Mouse (Mus musculus) stomach, embryonic 14.5 days (tissue): ENCODE data around the gene Gm9964. TPM values are rescaled to one million over a fixed set of nuclear protein-coding genes. Genes with fewer than 3 reads are reported as not detected.
"Not testable (repeated sequence)": the region's sequence is repeated elsewhere in the genome, so short reads cannot be mapped to it uniquely, and the experiment has no call there.

Experiments used
- ATAC-seq: fragments of 200-750 bp; cut with Nextera tagmentation; 2 replicates; pipeline ENCODE4 v1.8.0; 2017; ENCODE audit warnings: low read depth, moderate TSS enrichment; ENCODE audit not compliant: insufficient number of reproducible peaks, insufficient read depth, low FRiP score
- H3K27ac ChIP-seq: fragments of 300-500 bp; sonication (generic); 2 replicates; pipeline ENCODE4 v1.5.1; 2014; ENCODE audit warnings: mild to moderate bottlenecking, low read length, moderate library complexity, mixed read lengths
- H3K27me3 ChIP-seq: fragments of 300-500 bp; sonication (generic); 2 replicates; pipeline ENCODE4 v1.6.1; 2014; ENCODE audit warnings: low read length, control low read depth, mixed read lengths; ENCODE audit not compliant: control insufficient read depth, insufficient read depth
- H3K36me3 ChIP-seq: fragments of 300-500 bp; sonication (generic); 2 replicates; pipeline ENCODE4 v1.6.1; 2014; ENCODE audit warnings: mild to moderate bottlenecking, control low read depth, low read length, moderate library complexity, mixed read lengths; ENCODE audit not compliant: control insufficient read depth, insufficient read depth
- H3K4me1 ChIP-seq: fragments of 300-500 bp; sonication (generic); 2 replicates; pipeline ENCODE4 v1.6.1; 2014; ENCODE audit warnings: low read length, control low read depth, mixed read lengths; ENCODE audit not compliant: control insufficient read depth, insufficient read depth
- H3K4me2 ChIP-seq: fragments of 300-500 bp; sonication (generic); replicated peaks from 2 replicates; pipeline ENCODE4 v1.6.1; 2014; ENCODE audit warnings: low read depth, low read length, control low read depth
- H3K4me3 ChIP-seq: fragments of 300-500 bp; sonication (generic); 2 replicates; pipeline ENCODE4 v1.5.1; 2014; ENCODE audit warnings: low read depth, low read length, control low read depth
- H3K9ac ChIP-seq: fragments of 300-500 bp; sonication (generic); replicated peaks from 2 replicates; pipeline ENCODE4 v1.6.1; 2014; ENCODE audit warnings: low read depth, mild to moderate bottlenecking, control low read depth, low read length, moderate library complexity, mixed read lengths
- H3K9me3 ChIP-seq: fragments of 300-500 bp; sonication (generic); 2 replicates; pipeline ENCODE4 v1.6.1; 2016; ENCODE audit warnings: low read depth, low read length, control low read depth; ENCODE audit not compliant: control insufficient read depth
- WGBS: fragments of 180-500 bp; shearing (Covaris S2); extraction: QIAGEN DNeasy Blood & Tissue Kit; methylation state at CpG from one replicate; pipeline ENCODE4 v1.1.7; 2014; 5-methylcytosine and 5-hydroxymethylcytosine counted together
- polyA plus RNA-seq: library from polyadenylated mRNA; unstranded; fragments of >200 nt; fragmentation: Nextera tagmentation; extraction: Ambion mirVana; gene quantifications from 2 replicates; pipeline ENCODE4 v1.2.1, GENCODE M21; 2014

The Gm9964 gene
- polyA plus RNA-seq, 1 experiment from 2014 or later, result not detected

- Histone ChIP-seq H3K4me3 (no peak overlapping the region), H3K9ac (no peak overlapping the region), H3K4me1 (0 out of 2 replicates have a peak, but pooled peaks cover 10% of the 10 kb centered on the region), H3K9me3 (no peaks in the 10 kb centered on the region), H3K27ac (no peak overlapping the region), H3K4me2 (no peak overlapping the region), H3K36me3 (no peaks in the 10 kb centered on the region), H3K27me3 (no peaks in the 10 kb centered on the region)
- ATAC-seq, result no peak
- 48% methylated on average over 5 of the region's 5 CpGs for WGBS
These were observed 15.3 kb downstream of the Gm9964 start for GRCm38 (mm10) chr11:79281396-79281795.

- Histone ChIP-seq H3K36me3 (no peaks in the 10 kb centered on the region), H3K4me3 (no peak overlapping the region), H3K4me1 (0 out of 2 replicates have a peak, but pooled peaks cover 10% of the 10 kb centered on the region), H3K9ac (no peak overlapping the region), H3K27me3 (no peaks in the 10 kb centered on the region), H3K4me2 (no peak overlapping the region), H3K9me3 (no peaks in the 10 kb centered on the region), H3K27ac (peak overlapping the region; percentile 75)
- ATAC-seq, result peak; percentile 56; the same call in 1 of the 2 replicates
- 28% methylated on average over 2 of the region's 2 CpGs for WGBS
These were observed 16.8 kb downstream of the Gm9964 start for GRCm38 (mm10) chr11:79279732-79280405.

GRCm38 (mm10) chr11:79273757-79274156 lies 22.9 kb downstream of the Gm9964 start:
- Histone ChIP-seq H3K9me3 (no peaks in the 10 kb centered on the region), H3K4me1 (0 out of 2 replicates have a peak, but pooled peaks cover 4% of the 10 kb centered on the region), H3K4me2 (no peak overlapping the region), H3K9ac (no peak overlapping the region), H3K27me3 (no peaks in the 10 kb centered on the region), H3K4me3 (no peak overlapping the region), H3K27ac (0 out of 2 replicates have a peak overlapping the region, but pooled peaks have one; percentile 13), H3K36me3 (no peaks in the 10 kb centered on the region)
- no peak for ATAC-seq
- 45% methylated on average over 4 of the region's 4 CpGs for WGBS

DNA sequence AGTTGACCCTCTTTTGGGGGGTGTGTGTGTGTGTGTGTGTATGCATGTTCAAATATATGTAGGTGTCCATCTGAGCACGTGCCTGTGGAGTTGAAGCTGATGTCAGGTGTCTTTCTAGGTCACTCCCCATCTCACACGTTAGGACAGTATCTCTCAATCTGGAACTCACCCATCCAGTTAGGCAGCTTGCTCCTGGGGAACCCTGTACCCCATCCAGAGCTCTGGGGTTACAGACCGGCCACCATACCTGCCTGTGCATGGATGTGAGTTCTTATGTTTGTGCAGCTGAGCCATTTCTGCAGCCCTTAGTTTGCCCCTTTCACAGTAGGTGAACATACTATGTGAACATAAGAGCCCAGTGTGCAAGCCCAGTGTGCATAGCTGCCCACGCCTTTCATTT lies 23.7 kb downstream of the Gm9964 start:
- 0 out of 2 replicates have a peak, but pooled peaks have one; percentile 23 for ATAC-seq
- no peak overlapping the region for H3K4me2 ChIP-seq
- no peak overlapping the region for H3K9ac ChIP-seq
- 51% methylated on average over 4 of the region's 4 CpGs for WGBS
- no peak overlapping the region for H3K27ac ChIP-seq
- no peak overlapping the region for H3K4me3 ChIP-seq
- no peaks in the 10 kb centered on the region for H3K36me3 ChIP-seq
- H3K4me1 ChIP-seq, result 0 out of 2 replicates have a peak, but pooled peaks cover 4% of the 10 kb centered on the region
- H3K9me3 ChIP-seq, result no peaks in the 10 kb centered on the region
- H3K27me3 ChIP-seq, result no peaks in the 10 kb centered on the region

DNA sequence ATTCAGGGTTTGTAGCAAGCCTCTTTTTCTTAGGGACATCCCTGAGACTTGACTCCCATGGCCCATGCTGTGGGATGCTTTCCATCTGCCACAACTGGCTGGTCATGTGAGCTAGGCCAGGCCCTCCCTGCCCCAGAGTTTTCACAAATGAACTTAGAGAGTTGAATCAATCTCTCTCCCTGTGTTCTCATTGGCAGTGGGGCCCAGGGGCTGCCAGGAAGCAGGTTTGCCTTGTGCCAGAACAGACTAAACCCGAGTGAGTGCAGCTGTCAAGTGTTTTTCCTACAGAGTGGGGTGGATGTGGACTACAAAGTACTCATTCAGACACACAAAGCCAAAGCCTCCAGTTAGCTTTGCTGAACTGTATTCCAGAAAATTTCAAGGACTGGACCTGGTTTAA lies 29.5 kb downstream of the Gm9964 start:
- H3K36me3 ChIP-seq, result no peaks in the 10 kb centered on the region
- peaks cover 7% of the 10 kb centered on the region; the same call in 1 of the 2 replicates for H3K4me1 ChIP-seq
- H3K9me3 ChIP-seq, result no peaks in the 10 kb centered on the region
- H3K9ac ChIP-seq, result no peak overlapping the region
- ATAC-seq, result peak; percentile 78; the same call in 1 of the 2 replicates
- peak overlapping the region; percentile 61; the same call in 1 of the 2 replicates for H3K27ac ChIP-seq
- H3K27me3 ChIP-seq, result no peaks in the 10 kb centered on the region
- H3K4me3 ChIP-seq, result no peak overlapping the region
- no peak overlapping the region for H3K4me2 ChIP-seq
- WGBS, result 5% methylated on average over 1 of the region's 1 CpGs

- Histone ChIP-seq H3K27me3 (no peaks in the 10 kb centered on the region), H3K4me3 (no peak overlapping the region), H3K4me2 (no peak overlapping the region), H3K36me3 (no peaks in the 10 kb centered on the region), H3K9me3 (no peaks in the 10 kb centered on the region), H3K9ac (no peak overlapping the region), H3K27ac (no peak overlapping the region), H3K4me1 (peaks cover 7% of the 10 kb centered on the region; the same call in 1 of the 2 replicates)
- 28% methylated on average over 3 of the region's 3 CpGs for WGBS
- no peak for ATAC-seq
These were observed 32.3 kb downstream of the Gm9964 start for GRCm38 (mm10) chr11:79264376-79264775.

GRCm38 (mm10) chr11:79260126-79260525 lies 36.6 kb downstream of the Gm9964 start:
- H3K27me3 ChIP-seq, H3K4me2 ChIP-seq, H3K9me3 ChIP-seq, H3K4me3 ChIP-seq, H3K27ac ChIP-seq, H3K9ac ChIP-seq, ATAC-seq, H3K36me3 ChIP-seq, H3K4me1 ChIP-seq: not testable (repeated sequence)
- WGBS, result 81% methylated on average over 4 of the region's 4 CpGs

DNA sequence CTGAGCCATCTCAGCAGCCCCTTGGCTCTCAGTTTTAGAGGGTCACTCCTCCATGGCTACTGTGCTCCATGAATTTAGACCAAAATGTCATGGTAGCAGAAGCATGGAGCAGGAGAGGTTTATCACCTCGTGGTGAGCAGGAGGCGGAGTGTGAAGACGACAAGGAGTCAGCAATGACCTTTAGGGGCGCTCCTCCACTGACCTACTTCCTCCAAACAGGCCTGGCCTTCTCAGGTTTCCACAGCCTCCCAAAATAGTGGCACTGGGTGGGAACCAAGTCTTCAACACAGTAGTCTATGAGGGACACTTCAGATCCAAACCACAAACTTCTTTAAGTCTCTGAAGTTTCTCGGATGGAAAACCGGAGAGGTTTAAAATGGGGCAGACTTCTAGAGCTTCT lies 38.0 kb downstream of the Gm9964 start:
- WGBS, result 73% methylated on average over 6 of the region's 6 CpGs
- Histone ChIP-seq H3K36me3 (no peaks in the 10 kb centered on the region), H3K27ac (no peak overlapping the region), H3K4me3 (no peak overlapping the region), H3K9ac (no peak overlapping the region), H3K4me2 (no peak overlapping the region), H3K27me3 (no peaks in the 10 kb centered on the region), H3K9me3 (no peaks in the 10 kb centered on the region), H3K4me1 (no peaks in the 10 kb centered on the region)
- ATAC-seq, result no peak
